7 mouse cellular contexts compared by ENCODE assay signal in genomic region chr7:126180956-126181355, GRCm38 (mm10). TPM values are rescaled to one million over a fixed set of nuclear protein-coding genes. Genes with fewer than 3 reads are reported as not detected.
DNase-seq lines count a peak whose midpoint lies in the region; ATAC-seq lines count a peak whose summit lies in the region.

No protein-coding gene starts in this region.

- peak; percentile 64 for ATAC-seq in CD4-positive, CD25-positive, alpha-beta regulatory T cell, adult 4 months
- peak; percentile 91 for ATAC-seq in megakaryocyte, adult 5-6 weeks (ENCODE audit: poor library complexity, severe bottlenecking)

- peak; percentile 68 to 70 for DNase-seq in B cell, adult 2 months
- peak; percentile 24 to 33 for DNase-seq in heart, postnatal 10 days
- no peak for DNase-seq in cerebellum, postnatal 36 days
- DNase-seq in layer of hippocampus, adult 8-10 months (ENCODE audit: low spot score in 2 of 2) = no peak
- DNase-seq in layer of hippocampus, postnatal 36 days = no peak

- intact Hi-C loops in heart, postnatal 10 days (cut with DNase I) = no loop called here

RNA-seq across cellular contexts. Expression of gene Xpo6, which starts 19.3 kb away (rescaled TPM):
- polyA plus RNA-seq in CD4-positive, CD25-positive, alpha-beta regulatory T cell, adult 4 months (2017; shearing (Covaris generic)) = 100 to 1,000 TPM; 117 to 126 TPM
- total RNA-seq in heart, postnatal 10 days (2021) = 10 to 100 TPM; 39.7 to 41.4 TPM
- 128 and 140 TPM in 2 replicates for total RNA-seq in megakaryocyte, adult 5-6 weeks (2015)
- total RNA-seq in megakaryocyte, adult 5-6 weeks (2017) = 58.6 and 65.2 TPM in 2 replicates
- total RNA-seq in layer of hippocampus, adult 8-10 months (2022) = 10 to 100 TPM; 89.1 to 99.7 (median 96.2) TPM
- total RNA-seq in layer of hippocampus, postnatal 36 days (2021) = 10 to 100 TPM; 89.5 to 94.1 TPM

Comparison
In these comparisons a context has a peak if more than half of its experiments do, and no peak if none do; other contexts are left out.
1. DNase-seq: peak in B cell, adult 2 months (2 of 2) and heart, postnatal 10 days (2 of 2); none in cerebellum, postnatal 36 days (0 of 2), layer of hippocampus, adult 8-10 months (0 of 2) and layer of hippocampus, postnatal 36 days (0 of 2).